Mouse (Mus musculus) lung, postnatal 14 days (tissue): ENCODE data around the gene Plekhm1.

Experiments used
- DNase-seq: peaks from one replicate; pipeline ENCODE4 v3.0.0; 2021

The Plekhm1 gene

DNA sequence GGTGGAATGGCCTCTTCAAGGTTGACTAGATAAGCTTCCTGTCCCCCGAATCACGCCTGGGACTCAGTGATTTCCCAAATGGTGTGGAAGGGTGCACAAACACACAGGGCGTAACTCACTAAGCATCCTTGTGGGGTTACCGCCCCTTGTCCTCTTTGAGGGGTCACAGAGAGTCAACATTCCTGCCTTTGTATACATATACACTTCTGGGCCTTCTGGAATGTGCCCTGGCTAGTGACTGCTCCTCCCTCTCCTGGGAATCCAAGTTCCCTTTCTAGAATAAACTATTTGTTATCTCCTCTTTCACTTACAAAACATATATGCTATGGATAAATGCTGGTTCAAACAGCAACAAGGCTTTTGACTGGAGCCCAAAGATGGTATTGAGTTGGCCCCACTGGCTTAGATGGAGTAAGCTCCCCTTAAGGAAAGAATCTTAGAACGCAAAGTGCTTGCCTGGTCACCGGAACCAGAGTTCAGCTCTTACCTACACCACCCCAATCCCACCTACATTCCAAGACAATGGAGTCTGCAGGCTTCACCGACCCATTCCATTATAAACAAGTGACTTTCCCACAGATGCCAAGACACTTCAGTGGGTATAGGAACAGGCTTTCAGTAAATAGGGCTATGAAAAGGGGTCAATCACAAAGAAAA lies 24.5 kb downstream of the Plekhm1 start:
- peak; percentile 35 for DNase-seq

DNA sequence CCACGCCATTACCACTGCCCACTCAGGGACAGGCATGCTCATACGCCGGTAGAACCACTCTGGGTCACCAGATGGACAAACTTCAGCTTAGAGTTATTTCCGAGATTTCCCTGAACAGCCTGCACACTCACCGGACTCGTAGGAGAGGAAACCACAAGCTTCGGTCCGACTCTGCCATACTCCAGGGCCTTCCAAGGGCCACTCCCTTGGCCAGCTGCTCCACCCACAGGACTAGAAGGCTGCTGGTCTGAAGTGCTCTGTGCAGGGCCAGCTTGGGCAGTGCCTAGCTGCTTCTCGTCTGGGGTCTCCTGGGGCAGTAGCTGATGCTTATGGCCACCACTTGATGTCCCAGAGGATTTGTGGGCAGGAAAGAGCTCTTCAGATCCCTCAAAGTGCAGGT lies 25.7 kb downstream of the Plekhm1 start:
- DNase-seq = peak; percentile 46

DNA sequence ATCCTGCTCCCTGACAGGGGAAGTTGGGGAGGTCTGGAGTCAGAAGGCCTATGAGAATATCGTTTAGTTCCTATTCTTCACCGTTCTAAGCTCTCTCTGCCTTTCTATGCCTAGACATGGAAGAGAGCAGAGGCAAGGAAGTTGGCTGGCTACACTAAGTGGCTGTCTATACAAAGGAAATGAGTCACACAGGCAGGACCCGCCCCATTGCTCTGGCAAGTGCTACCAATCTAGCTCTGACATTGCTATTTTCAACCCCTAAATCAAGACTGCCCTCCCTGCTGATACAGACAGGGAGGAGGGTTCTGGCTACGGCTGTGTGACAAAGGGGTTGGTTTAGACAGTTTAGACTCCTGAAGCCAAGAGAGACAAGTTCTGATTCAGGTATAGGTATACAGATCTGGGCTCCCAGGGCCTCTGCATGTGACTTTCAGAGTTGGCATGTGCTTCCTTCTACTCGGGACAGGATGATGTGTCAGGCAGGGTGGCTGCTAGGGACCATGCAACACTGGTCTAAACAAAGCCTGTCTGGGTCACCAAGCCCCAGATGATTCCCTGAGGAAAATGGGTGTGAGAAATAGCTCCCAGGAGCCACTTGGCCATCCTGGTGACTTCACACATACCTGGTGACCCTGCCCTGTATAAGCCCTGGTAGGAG lies 30.4 kb downstream of the Plekhm1 start:
- DNase-seq = peak; percentile 81

DNA sequence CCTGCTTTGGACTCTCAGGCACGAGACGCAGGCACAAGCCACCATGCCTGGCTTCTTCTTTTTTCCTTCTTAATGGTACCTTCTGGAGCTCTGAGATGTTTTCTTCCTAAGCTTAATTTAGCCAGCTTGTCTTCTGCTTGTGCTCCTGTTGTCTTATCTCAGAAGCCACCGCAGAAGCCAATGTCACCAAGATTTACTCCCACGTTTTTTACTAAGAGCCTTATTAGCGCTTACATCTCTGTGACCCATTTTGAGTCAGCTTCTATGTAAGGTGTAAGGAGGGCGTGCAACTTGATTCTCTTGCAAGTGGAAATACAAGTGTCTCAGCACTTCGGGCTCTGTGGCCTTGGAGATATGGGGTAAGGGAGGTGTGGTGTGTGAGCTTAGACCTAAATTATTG lies 31.0 kb downstream of the Plekhm1 start:
- no peak for DNase-seq

DNA sequence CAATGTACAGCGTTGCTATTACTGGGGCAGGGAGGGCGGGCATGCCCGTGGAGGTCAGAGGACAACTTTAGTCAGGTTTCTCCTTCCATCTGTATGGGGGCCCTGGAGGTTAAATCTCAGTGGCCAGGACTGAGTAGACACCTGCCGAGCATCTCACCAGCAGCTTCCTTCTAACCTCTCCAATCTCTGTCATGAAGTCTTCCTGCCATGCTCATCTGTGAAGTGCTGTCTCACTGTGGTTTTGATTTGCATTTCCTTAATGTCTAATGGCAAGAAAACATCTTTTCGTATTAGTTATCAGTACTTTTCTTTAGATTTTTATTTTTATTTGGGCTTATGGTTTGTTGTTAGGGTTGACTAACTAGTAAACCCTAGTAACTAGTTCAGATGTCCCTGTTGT lies 32.0 kb downstream of the Plekhm1 start:
- no peak for DNase-seq

DNA sequence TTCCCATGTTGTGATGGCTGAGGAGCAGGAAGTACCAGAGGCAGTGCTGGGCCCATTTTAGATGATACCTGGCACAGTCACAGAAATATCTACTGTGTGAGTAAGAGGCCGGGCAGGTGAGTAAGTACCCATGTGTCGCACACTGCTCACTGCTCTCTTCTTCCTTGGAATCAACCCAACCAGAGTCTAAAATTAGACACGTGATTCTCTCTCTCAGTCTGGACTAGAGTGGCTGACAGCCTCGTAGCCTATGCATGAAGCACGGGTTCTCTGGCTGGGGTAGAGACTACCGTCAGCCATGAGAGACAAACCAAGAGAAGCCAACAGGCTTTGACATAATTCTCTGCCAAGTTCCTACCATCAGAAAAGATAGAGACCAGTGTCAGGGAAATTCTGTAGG lies 34.1 kb downstream of the Plekhm1 start:
- DNase-seq = no peak

GRCm38 (mm10) chr11:103375772-103376171 lies 36.7 kb downstream of the Plekhm1 start:
- DNase-seq = no peak

DNA sequence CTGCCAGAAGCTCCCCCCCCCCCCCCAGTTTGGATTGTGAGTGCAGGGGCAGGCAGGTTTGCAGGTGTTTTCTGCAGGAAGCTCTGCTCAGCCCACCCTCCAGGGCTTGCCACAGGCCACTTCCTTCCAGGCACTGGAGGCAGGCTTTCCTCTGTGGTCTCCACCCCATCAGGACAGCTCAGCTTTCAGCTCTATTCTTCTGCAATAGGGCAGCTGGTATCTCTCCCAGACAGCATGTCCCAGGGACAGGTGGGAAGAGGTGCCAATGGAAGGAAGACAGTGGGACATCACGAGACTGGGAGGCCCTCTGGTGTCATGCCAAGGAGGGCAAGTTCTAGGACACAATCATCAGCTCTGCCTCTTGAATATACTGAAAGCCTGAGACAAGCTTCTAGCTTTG lies 37.2 kb downstream of the Plekhm1 start:
- peak; percentile 49 for DNase-seq

- DNase-seq = no peak
Measured at GRCm38 (mm10) chr11:103373922-103374321, 38.6 kb downstream of the Plekhm1 start.

DNA sequence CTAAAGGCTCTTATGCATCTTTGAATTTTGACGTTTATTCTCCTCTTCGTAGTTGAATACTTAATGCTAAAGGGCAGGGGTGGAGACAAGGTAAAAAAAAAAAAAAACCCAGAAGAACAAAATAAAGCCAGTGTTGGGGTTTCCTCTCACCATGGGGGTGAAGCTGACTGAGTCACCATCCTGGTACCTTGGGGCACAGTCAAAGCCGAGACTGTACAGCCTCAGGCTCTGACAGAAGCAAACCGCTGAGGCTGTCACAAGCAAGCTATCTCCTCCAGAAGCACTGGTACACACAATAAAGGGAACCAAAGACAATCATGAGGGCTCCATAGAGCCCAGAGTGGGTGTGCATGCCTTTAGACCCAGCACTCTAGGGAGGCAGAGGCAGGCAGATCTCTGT lies 39.9 kb downstream of the Plekhm1 start:
- DNase-seq = no peak

GRCm38 (mm10) chr11:103372068-103372467 lies 40.4 kb downstream of the Plekhm1 start:
- DNase-seq = peak; percentile 54

DNA sequence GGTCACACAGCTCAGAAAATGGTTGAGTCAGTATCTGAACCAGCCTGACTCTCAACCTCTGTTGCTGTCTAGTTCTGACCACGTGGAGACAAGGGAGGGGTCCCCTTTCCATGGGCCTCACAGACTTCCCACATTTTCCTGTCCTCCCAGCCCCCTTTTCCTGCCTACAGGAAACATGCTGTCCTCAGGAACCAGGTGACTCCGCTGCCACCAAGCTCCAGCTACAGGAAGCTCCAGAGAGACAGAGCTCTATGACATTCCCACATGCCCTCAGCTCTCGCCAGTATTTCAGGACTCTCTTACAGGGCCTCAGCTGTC lies 41.3 kb downstream of the Plekhm1 start:
- no peak for DNase-seq

GRCm38 (mm10) chr11:103370397-103371221 lies 41.9 kb downstream of the Plekhm1 start:
- no peak for DNase-seq

DNA sequence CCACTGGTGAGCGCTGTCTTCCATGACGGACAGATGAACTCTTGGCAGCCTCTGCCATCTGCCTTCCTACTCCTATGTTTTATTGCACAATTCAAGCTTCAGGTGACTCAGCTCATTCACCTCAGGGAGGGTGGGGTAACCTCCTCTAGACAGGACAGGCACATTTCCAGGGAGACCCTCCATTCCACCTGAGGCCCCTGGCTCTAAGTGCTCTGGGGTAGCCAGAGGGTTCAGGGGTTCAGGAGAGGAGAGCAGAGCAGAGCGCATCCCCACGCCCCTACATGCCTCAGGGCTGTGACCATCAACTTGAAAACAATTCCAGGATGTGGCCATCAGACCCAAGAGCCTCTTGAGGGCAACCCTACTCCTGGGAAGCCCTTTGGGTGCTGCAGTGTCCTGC lies 47.0 kb downstream of the Plekhm1 start:
- DNase-seq = no peak

- no peak for DNase-seq
Measured at GRCm38 (mm10) chr11:103365022-103365421, 47.5 kb downstream of the Plekhm1 start.

DNA sequence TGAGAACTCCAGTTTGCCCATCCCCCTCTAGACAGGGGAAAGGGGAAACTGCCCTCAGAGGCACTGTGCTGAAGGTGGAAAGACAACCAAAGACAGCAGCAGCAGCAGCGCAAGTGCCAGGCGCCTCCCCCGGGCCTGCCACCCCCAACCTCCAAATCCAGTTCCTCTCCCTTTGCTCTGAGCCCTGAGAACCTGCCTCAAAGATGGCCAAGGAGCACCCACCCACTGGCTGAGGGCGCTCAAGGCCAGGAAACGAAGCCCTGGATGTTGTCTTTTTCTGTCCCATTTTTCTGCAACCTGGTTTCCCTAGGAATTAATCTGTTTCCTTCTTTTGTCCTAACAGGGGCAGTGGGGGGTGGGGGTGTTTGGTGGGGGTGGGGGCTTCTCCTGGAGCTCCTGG lies 48.2 kb downstream of the Plekhm1 start:
- no peak for DNase-seq

DNA sequence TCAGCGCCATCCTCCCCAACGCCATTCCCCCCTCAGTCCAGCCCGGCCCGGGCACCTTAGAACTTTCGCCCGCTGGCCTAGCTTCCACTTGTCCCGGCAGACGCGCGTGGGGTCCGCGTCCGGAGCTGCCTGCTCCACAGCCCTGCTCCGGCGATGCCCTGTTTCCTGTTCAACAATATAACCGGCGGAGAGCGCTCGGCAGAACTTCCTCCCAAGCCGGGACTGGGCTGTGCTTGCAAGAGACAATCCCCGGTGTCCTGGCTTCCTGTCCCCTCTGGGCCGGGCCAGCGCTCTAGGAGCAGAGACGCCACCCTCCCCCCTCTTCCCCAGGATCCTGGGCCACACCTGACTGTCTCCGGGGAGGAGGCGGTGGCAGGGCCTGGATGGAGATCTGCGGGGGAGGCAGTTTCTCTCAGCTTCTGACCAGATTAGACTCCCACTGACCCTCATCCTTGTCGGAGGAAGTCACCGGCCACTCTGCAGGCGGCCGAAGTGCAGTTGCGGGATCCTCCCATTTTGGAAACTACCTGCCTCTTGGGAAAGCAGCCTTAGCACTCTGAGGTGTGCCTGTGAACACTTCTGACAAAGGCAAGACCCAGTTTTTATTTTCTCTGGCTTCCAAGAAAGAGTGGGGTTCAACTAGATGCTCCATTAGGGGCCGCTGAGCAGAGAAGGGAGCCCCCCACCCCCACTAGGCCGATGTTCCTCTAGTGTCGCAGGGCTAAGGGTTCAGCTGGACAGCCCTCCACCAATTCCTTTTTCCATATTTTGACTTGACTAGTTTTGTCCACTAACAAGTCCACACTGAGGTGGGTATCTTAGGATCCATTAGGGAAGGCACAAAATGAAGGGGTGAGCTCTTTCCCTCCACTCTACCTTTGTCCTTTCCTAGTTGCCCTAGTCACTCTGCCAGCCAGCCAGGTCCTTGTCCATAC lies 49.0 kb downstream of the Plekhm1 start, which contains the start of gene Arhgap27:
Gene Arhgap27, minus strand, starts transcription at position 479 of the 935 bp plus-strand sequence.
- peak; percentile 84 for DNase-seq

GRCm38 (mm10) chr11:103362521-103363181 lies 49.8 kb downstream of the Plekhm1 start:
- peak; percentile 50 for DNase-seq

DNA sequence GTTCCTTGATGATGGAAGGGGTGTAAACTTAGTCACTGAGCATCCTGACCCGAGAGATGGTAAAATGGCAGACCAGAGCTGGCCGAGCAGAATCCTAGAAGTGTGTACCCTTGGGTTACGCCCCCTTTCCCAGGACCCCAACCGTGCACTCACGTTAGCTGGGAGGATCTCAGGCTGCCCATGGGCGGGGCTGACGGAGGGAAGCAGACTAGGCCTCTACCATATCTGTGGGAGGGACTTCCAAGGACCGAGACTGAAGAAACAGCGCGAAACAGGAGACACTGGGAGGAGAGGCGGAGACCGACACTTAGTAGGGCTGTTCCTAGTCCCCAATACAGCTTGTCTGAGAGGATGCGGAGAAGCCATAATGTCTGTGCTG lies 50.4 kb downstream of the Plekhm1 start:
- DNase-seq = peak; percentile 58

GRCm38 (mm10) chr11:103361396-103362053 lies 51.0 kb downstream of the Plekhm1 start:
- DNase-seq = peak; percentile 64

- peak; percentile 44 for DNase-seq
Measured at GRCm38 (mm10) chr11:103360661-103361081, 51.8 kb downstream of the Plekhm1 start.
